Mouse (Mus musculus) midbrain, embryonic 16.5 days (tissue): ENCODE data around the gene Mzf1. TPM values are rescaled to one million over a fixed set of nuclear protein-coding genes. Genes with fewer than 3 reads are reported as not detected.

ENCODE experiments used
- ATAC-seq: fragments of 200-750 bp; cut with Nextera tagmentation; 2 replicates; pipeline ENCODE4 v1.8.0; 2017; ENCODE audit warnings: moderate TSS enrichment
- H3K27ac ChIP-seq: fragments of 300-500 bp; sonication (generic); 2 replicates; pipeline ENCODE4 v1.5.1; 2014; ENCODE audit warnings: mild to moderate bottlenecking, low read length, mixed read lengths
- H3K27me3 ChIP-seq: fragments of 300-500 bp; sonication (generic); 2 replicates; pipeline ENCODE4 v1.6.1; 2014; ENCODE audit warnings: low read depth, low read length, mixed read lengths; ENCODE audit not compliant: control insufficient read depth, insufficient read depth
- H3K36me3 ChIP-seq: fragments of 300-500 bp; sonication (generic); 2 replicates; pipeline ENCODE4 v1.6.1; 2014; ENCODE audit warnings: mild to moderate bottlenecking, low read length, moderate library complexity, mixed read lengths; ENCODE audit not compliant: control insufficient read depth, insufficient read depth
- H3K4me1 ChIP-seq: fragments of 300-500 bp; sonication (generic); 2 replicates; pipeline ENCODE4 v1.6.1; 2014; ENCODE audit warnings: mild to moderate bottlenecking, low read length, mixed read lengths; ENCODE audit not compliant: control insufficient read depth, insufficient read depth
- H3K4me2 ChIP-seq: fragments of 300-500 bp; sonication (generic); 2 replicates; pipeline ENCODE4 v1.6.1; 2014; ENCODE audit warnings: mild to moderate bottlenecking, low read length, mixed read lengths
- H3K4me3 ChIP-seq: fragments of 300-500 bp; sonication (generic); 2 replicates; pipeline ENCODE4 v1.5.1; 2014; ENCODE audit warnings: low read depth, mild to moderate bottlenecking, low read length, moderate library complexity, mixed read lengths
- H3K9ac ChIP-seq: fragments of 300-500 bp; sonication (generic); 2 replicates; pipeline ENCODE4 v1.6.1; 2014; ENCODE audit warnings: low read depth, low read length, mixed read lengths
- H3K9me3 ChIP-seq: fragments of 300-500 bp; sonication (generic); replicated peaks from 2 replicates; pipeline ENCODE4 v1.6.1; 2014; ENCODE audit warnings: mild to moderate bottlenecking, low read length, mixed read lengths; ENCODE audit not compliant: control insufficient read depth, poor library complexity, severe bottlenecking
- WGBS: fragments of 180-500 bp; shearing (Covaris S2); extraction: QIAGEN DNeasy Blood & Tissue Kit; methylation state at CpG from one replicate; pipeline ENCODE4 v1.1.7; 2014; 5-methylcytosine and 5-hydroxymethylcytosine counted together
- polyA plus RNA-seq: library from polyadenylated mRNA; unstranded; fragments of >200 nt; fragmentation: Nextera tagmentation; extraction: Ambion mirVana; gene quantifications from 2 replicates; pipeline ENCODE4 v1.2.1, GENCODE M21; 2015

The Mzf1 gene
- polyA plus RNA-seq, 1 experiment from 2014 or later = 11.6 TPM

DNA sequence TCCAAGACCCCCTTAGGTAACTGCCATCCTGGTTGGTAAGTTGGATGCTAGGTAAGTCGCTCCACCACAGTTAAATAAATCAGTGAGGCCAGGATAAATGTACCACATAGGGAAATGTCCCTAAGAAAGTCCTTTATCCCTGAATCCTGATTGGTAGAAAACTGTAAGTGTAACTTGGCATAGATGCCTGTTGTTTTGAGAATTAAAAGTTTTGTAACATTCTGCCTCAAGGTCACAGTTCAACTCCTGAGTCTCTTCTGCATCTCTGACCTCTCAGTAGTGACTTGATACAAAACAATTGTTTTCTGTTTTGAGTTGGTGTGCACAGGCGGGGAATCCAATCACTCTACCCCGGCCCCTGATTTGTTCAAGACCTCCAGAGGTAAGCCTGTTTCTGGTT, 55.7 kb downstream of the Mzf1 start, which contains the start of gene Trim28:
Gene Trim28, plus strand, starts transcription at position 264 of the 400 bp plus-strand sequence.
- H3K4me2 ChIP-seq = no peak within 1 kb of the TSS
- H3K9ac ChIP-seq = no peak within 1 kb of the TSS
- H3K27ac ChIP-seq = no peak within 1 kb of the TSS
- 87% methylated on average over 3 of the region's 3 CpGs for WGBS
- no peaks in the 10 kb centered on the region for H3K4me1 ChIP-seq
- H3K27me3 ChIP-seq = no peaks in the 10 kb centered on the region
- 0 out of 2 replicates have a peak, but pooled peaks cover 4% of the 10 kb centered on the region for H3K36me3 ChIP-seq
- no peak for ATAC-seq
- H3K4me3 ChIP-seq = no peak within 1 kb of the TSS
- no peaks in the 10 kb centered on the region for H3K9me3 ChIP-seq

DNA sequence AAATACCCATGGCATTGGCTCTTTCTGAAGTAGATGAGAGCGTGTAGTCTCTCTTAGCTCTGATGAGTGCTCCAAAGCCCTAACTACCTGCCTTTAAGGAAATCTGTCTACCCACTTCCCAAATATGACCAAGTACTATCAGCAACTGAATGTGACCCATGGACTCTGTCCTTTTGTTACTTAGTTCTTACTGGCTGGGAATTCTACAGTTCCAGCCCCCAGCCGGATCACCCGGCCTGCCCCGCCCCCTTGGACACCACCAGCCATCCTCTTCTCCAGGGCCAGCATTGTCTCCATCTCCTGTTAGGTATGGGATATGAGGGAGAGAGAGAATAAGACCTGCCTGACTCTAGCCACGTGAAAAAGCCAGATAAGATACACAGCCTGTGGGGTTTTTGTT, 56.5 kb downstream of the Mzf1 start, which contains the start of gene Slc27a5:
Gene Slc27a5, minus strand, starts transcription at position 140 of the 400 bp plus-strand sequence.
- 86% methylated on average over 5 of the region's 5 CpGs for WGBS

GRCm38 (mm10) chr7:12997230-12997629, 57.3 kb downstream of the Mzf1 start:
- Histone ChIP-seq H3K4me3 (no peak overlapping the region), H3K4me1 (no peaks in the 10 kb centered on the region), H3K36me3 (no peaks in the 10 kb centered on the region), H3K9ac (no peak overlapping the region), H3K27ac (no peak overlapping the region), H3K9me3 (no peaks in the 10 kb centered on the region), H3K4me2 (no peak overlapping the region), H3K27me3 (no peaks in the 10 kb centered on the region)
- ATAC-seq = no peak
- WGBS = 70% methylated on average over 5 of the region's 5 CpGs

More for the DNA sequence above, 56.5 kb downstream of the Mzf1 start, which contains the start of gene Slc27a5:
- Histone ChIP-seq H3K27ac (no peak within 1 kb of the TSS), H3K4me2 (no peak within 1 kb of the TSS), H3K36me3 (0 out of 2 replicates have a peak, but pooled peaks cover 4% of the 10 kb centered on the region), H3K27me3 (no peaks in the 10 kb centered on the region), H3K9me3 (no peaks in the 10 kb centered on the region), H3K9ac (no peak within 1 kb of the TSS), H3K4me3 (no peak within 1 kb of the TSS), H3K4me1 (no peaks in the 10 kb centered on the region)
- no peak for ATAC-seq

GRCm38 (mm10) chr7:12995862-12996261, 58.7 kb downstream of the Mzf1 start:
- H3K27ac ChIP-seq = no peak overlapping the region
- no peak for ATAC-seq
- no peak overlapping the region for H3K9ac ChIP-seq
- no peaks in the 10 kb centered on the region for H3K36me3 ChIP-seq
- no peaks in the 10 kb centered on the region for H3K27me3 ChIP-seq
- no peaks in the 10 kb centered on the region for H3K4me1 ChIP-seq
- H3K4me2 ChIP-seq = no peak overlapping the region
- H3K4me3 ChIP-seq = no peak overlapping the region
- H3K9me3 ChIP-seq = no peaks in the 10 kb centered on the region

GRCm38 (mm10) chr7:12993148-12993547, 61.4 kb downstream of the Mzf1 start:
- ATAC-seq = no peak
- 91% methylated on average over 10 of the region's 10 CpGs for WGBS
- no peaks in the 10 kb centered on the region for H3K9me3 ChIP-seq
- H3K4me3 ChIP-seq = no peak overlapping the region
- no peaks in the 10 kb centered on the region for H3K27me3 ChIP-seq
- no peak overlapping the region for H3K4me2 ChIP-seq
- H3K27ac ChIP-seq = no peak overlapping the region
- no peaks in the 10 kb centered on the region for H3K36me3 ChIP-seq
- H3K9ac ChIP-seq = no peak overlapping the region
- H3K4me1 ChIP-seq = no peaks in the 10 kb centered on the region

Other genes starting within 250 kb of the Mzf1 start
- gene Zfp329, start 235.9 kb downstream of the Mzf1 start, polyA plus RNA-seq = 32.6 and 33.9 TPM in 2 replicates
- gene Zfp110, start 220.0 kb downstream of the Mzf1 start, polyA plus RNA-seq = 30.1 and 30.6 TPM in 2 replicates
- 8.2 and 8.7 TPM in 2 replicates for gene Zfp128, start 173.6 kb downstream of the Mzf1 start, polyA plus RNA-seq
- gene Zscan22, start 156.9 kb downstream of the Mzf1 start, polyA plus RNA-seq = 11.1 and 11.5 TPM in 2 replicates
- 512 and 515 TPM in 2 replicates for gene Rps5, start 132.5 kb downstream of the Mzf1 start, polyA plus RNA-seq
- 0.98 and 1.2 TPM in 2 replicates for gene Rnf225, start 127.3 kb downstream of the Mzf1 start, polyA plus RNA-seq
- 14.5 and 14.9 TPM in 2 replicates for gene Zfp324, start 88.9 kb downstream of the Mzf1 start, polyA plus RNA-seq
- gene Zfp446, start 76.9 kb downstream of the Mzf1 start, polyA plus RNA-seq = 13.1 and 13.8 TPM in 2 replicates
- gene Slc27a5, start 56.6 kb downstream of the Mzf1 start, polyA plus RNA-seq = 0.24 and 0.43 TPM in 2 replicates
- 184 and 195 TPM in 2 replicates for gene Trim28, start 55.6 kb downstream of the Mzf1 start, polyA plus RNA-seq
- gene Zbtb45, start 44.7 kb downstream of the Mzf1 start, polyA plus RNA-seq = 44.0 and 44.8 TPM in 2 replicates
- 179 and 188 TPM in 2 replicates for gene Chmp2a, start 20.0 kb downstream of the Mzf1 start, polyA plus RNA-seq
- gene Ube2m, start 16.5 kb downstream of the Mzf1 start, polyA plus RNA-seq = 74.0 and 83.9 TPM in 2 replicates
- 0.12 and 0.35 TPM in 2 replicates for gene Vmn1r85, start 40.4 kb upstream of the Mzf1 start, polyA plus RNA-seq
- not detected in 2 replicates for gene Vmn1r86, start 65.2 kb upstream of the Mzf1 start, polyA plus RNA-seq
- not detected in 2 replicates for gene Vmn1r87, start 85.4 kb upstream of the Mzf1 start, polyA plus RNA-seq
- gene Vmn1r88, start 104.8 kb upstream of the Mzf1 start, polyA plus RNA-seq = not detected in 2 replicates
- gene Vmn1r89, start 158.3 kb upstream of the Mzf1 start, polyA plus RNA-seq = not detected in 2 replicates
- gene Lig1, start 222.5 kb upstream of the Mzf1 start, polyA plus RNA-seq = 31.7 and 33.6 TPM in 2 replicates
- gene Zswim9, start 224.0 kb upstream of the Mzf1 start, polyA plus RNA-seq = 12.9 and 15.2 TPM in 2 replicates